Mouse (Mus musculus) stomach, postnatal 0 days (tissue): ENCODE data around the gene Pkd1.

ENCODE experiments used
- CTCF ChIP-seq: IDR thresholded peaks from 2 replicates; pipeline ENCODE4 v1.5.1; 2016; ENCODE audit warnings: antibody characterized with exemption, low read depth, mild to moderate bottlenecking, moderate library complexity
- EP300 ChIP-seq: optimal IDR thresholded peaks from 2 replicates; pipeline ENCODE3; 2016; ENCODE audit warnings: antibody characterized with exemption

DNA sequence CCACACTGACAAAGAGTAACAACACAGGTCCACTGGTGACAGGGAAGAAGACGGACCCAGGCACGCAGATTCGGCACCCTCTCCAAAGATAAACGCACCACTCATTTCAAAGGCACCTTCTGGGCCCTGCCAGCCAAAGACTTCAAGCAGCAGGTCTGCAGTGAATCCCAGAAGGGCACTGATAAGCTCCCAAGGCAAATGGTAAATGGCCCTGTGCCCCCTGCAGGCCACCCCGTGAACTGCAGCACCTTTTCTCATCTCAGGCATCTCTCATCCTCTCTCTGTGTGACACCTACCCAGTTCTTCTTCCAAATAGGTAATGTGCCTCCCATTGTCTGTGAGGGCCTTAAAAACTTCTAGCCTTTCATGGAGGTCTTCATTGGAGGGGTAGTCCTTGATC, 79.0 kb downstream of the Pkd1 start:
- TF ChIP-seq EP300, result no peak
- peak; percentile 94 for TF ChIP-seq CTCF
